Mouse (Mus musculus): ENCODE measurements around the gene Itpr2.

GRCm38 (mm10) chr6:146550421-146550820 is 48.4 kb upstream of the Itpr2 start:
- no peak for TF ChIP-seq CTCF (IDR thresholded peaks at IDR 0.05; ENCODE audit: low read depth)
- TF ChIP-seq EP300 (IDR thresholded peaks at IDR 0.05; ENCODE audit: low read depth), result no peak
